Mouse (Mus musculus): ENCODE data around the gene Rhox10. TPM values are rescaled to one million over a fixed set of nuclear protein-coding genes. Genes with fewer than 3 reads are reported as not detected.

The Rhox10 gene
- polyA plus RNA-seq, 1 experiment from 2014 or later = not detected

GRCm38 (mm10) chrX:38120982-38121381 lies 54.7 kb downstream of the Rhox10 start, which contains the start of gene Rhox13:
Gene Rhox13 (plus strand): TSS chrX:38121219.
- no peaks in the 10 kb centered on the region for H3K36me3 ChIP-seq (ENCODE audit: control insufficient read depth, insufficient read depth, low read length)

More at GRCm38 (mm10) chrX:38120982-38121381, 54.7 kb downstream of the Rhox10 start, which contains the start of gene Rhox13:
- 0 out of 2 replicates have a peak, but pooled peaks cover 4% of the 10 kb centered on the region for H3K9me3 ChIP-seq (ENCODE audit: control insufficient read depth, low read length)
- no peak within 1 kb of the TSS for H3K27ac ChIP-seq (ENCODE audit: low read depth, low read length)
- no peak for ATAC-seq (replicated peaks; ENCODE audit: low FRiP score)
- no peak within 1 kb of the TSS for H3K4me2 ChIP-seq
- DNase-seq (ENCODE audit: low spot score) = no peak
- no peaks in the 10 kb centered on the region for H3K27me3 ChIP-seq (replicated peaks; ENCODE audit: control insufficient read depth, insufficient read depth, low read length)
- no peak within 1 kb of the TSS for H3K4me3 ChIP-seq (ENCODE audit: low read depth, low read length)
- H3K9ac ChIP-seq (ENCODE audit: low read depth, low read length) = no peak within 1 kb of the TSS
- WGBS = 94% methylated on average over 19 of the region's 20 CpGs
- no peaks in the 10 kb centered on the region for H3K4me1 ChIP-seq (replicated peaks; ENCODE audit: control insufficient read depth, insufficient read depth, low read length)

Other genes starting within 250 kb of the Rhox10 start
- gene Rhox6, start 239.6 kb upstream of the Rhox10 start, polyA plus RNA-seq (2014; fragmentation: Nextera tagmentation; extraction: Ambion mirVana) = not detected in 2 replicates
- not detected in 2 replicates for gene Rhox7a, start 234.8 kb upstream of the Rhox10 start, polyA plus RNA-seq (2014; fragmentation: Nextera tagmentation; extraction: Ambion mirVana)
- gene Rhox8, start 187.5 kb upstream of the Rhox10 start, polyA plus RNA-seq (2014; fragmentation: Nextera tagmentation; extraction: Ambion mirVana) = not detected in 2 replicates
- not detected in 2 replicates for gene Rhox7b, start 169.2 kb upstream of the Rhox10 start, polyA plus RNA-seq (2014; fragmentation: Nextera tagmentation; extraction: Ambion mirVana)
- not detected in 2 replicates for gene Rhox9, start 164.7 kb upstream of the Rhox10 start, polyA plus RNA-seq (2014; fragmentation: Nextera tagmentation; extraction: Ambion mirVana)
- gene Btg1-ps1, start 47.7 kb upstream of the Rhox10 start, polyA plus RNA-seq (2014; fragmentation: Nextera tagmentation; extraction: Ambion mirVana) = not detected in 2 replicates
- gene Btg1-ps2, start 23.4 kb upstream of the Rhox10 start, polyA plus RNA-seq (2014; fragmentation: Nextera tagmentation; extraction: Ambion mirVana) = not detected in 2 replicates
- not detected in 2 replicates for gene Rhox11, start 18.7 kb downstream of the Rhox10 start, polyA plus RNA-seq (2014; fragmentation: Nextera tagmentation; extraction: Ambion mirVana)
- gene Rhox12, start 44.4 kb downstream of the Rhox10 start, polyA plus RNA-seq (2014; fragmentation: Nextera tagmentation; extraction: Ambion mirVana) = not detected in 2 replicates
- not detected in 2 replicates for gene Rhox13, start 54.7 kb downstream of the Rhox10 start, polyA plus RNA-seq (2014; fragmentation: Nextera tagmentation; extraction: Ambion mirVana)
- gene Zbtb33, start 123.3 kb downstream of the Rhox10 start, polyA plus RNA-seq (2014; fragmentation: Nextera tagmentation; extraction: Ambion mirVana) = 3.2 and 4.3 TPM in 2 replicates
- 11.4 and 11.5 TPM in 2 replicates for gene Tmem255a, start 186.0 kb downstream of the Rhox10 start, polyA plus RNA-seq (2014; fragmentation: Nextera tagmentation; extraction: Ambion mirVana)
- not detected in 2 replicates for gene Atp1b4, start 249.7 kb downstream of the Rhox10 start, polyA plus RNA-seq (2014; fragmentation: Nextera tagmentation; extraction: Ambion mirVana)

Measured in liver, embryonic 11.5 days (tissue).